Mouse (Mus musculus) kidney, embryonic 16.5 days (tissue): ENCODE measurements around the gene Osm. TPM values are rescaled to one million over a fixed set of nuclear protein-coding genes. Genes with fewer than 3 reads are reported as not detected.

ENCODE experiments used
- ATAC-seq: fragments of 200-750 bp; cut with Nextera tagmentation; 2 replicates; pipeline ENCODE4 v1.8.0; 2017; ENCODE audit warnings: moderate TSS enrichment; ENCODE audit not compliant: low FRiP score, low TSS enrichment
- H3K27ac ChIP-seq: fragments of 300-500 bp; sonication (generic); 2 replicates; pipeline ENCODE4 v1.5.1; 2014; ENCODE audit warnings: low read length
- H3K27me3 ChIP-seq: fragments of 300-500 bp; sonication (generic); 2 replicates; pipeline ENCODE4 v1.6.1; 2014; ENCODE audit warnings: low read length, control low read depth, mixed read lengths; ENCODE audit not compliant: insufficient read depth
- H3K36me3 ChIP-seq: fragments of 300-500 bp; sonication (generic); 2 replicates; pipeline ENCODE4 v1.6.1; 2014; ENCODE audit warnings: low read length, control low read depth, mixed read lengths; ENCODE audit not compliant: insufficient read depth
- H3K4me1 ChIP-seq: fragments of 300-500 bp; sonication (generic); 2 replicates; pipeline ENCODE4 v1.6.1; 2014; ENCODE audit warnings: low read length, control low read depth, mixed read lengths; ENCODE audit not compliant: insufficient read depth
- H3K4me2 ChIP-seq: fragments of 300-500 bp; sonication (generic); replicated peaks from 2 replicates; pipeline ENCODE4 v1.6.1; 2014; ENCODE audit warnings: low read depth, low read length
- H3K4me3 ChIP-seq: fragments of 300-500 bp; sonication (generic); 2 replicates; pipeline ENCODE4 v1.5.1; 2014; ENCODE audit warnings: mild to moderate bottlenecking, low read length
- H3K9ac ChIP-seq: fragments of 300-500 bp; sonication (generic); replicated peaks from 2 replicates; pipeline ENCODE4 v1.6.1; 2014; ENCODE audit warnings: low read length
- H3K9me3 ChIP-seq: fragments of 300-500 bp; sonication (generic); 2 replicates; pipeline ENCODE4 v1.6.1; 2016; ENCODE audit warnings: low read length, control low read depth
- WGBS: fragments of 180-500 bp; shearing (Covaris S2); extraction: QIAGEN DNeasy Blood & Tissue Kit; methylation state at CpG from one replicate; pipeline ENCODE4 v1.1.7; 2014; 5-methylcytosine and 5-hydroxymethylcytosine counted together
- polyA plus RNA-seq: library from polyadenylated mRNA; unstranded; fragments of >200 nt; fragmentation: Nextera tagmentation; extraction: Ambion mirVana; gene quantifications from 2 replicates; pipeline ENCODE4 v1.2.1, GENCODE M21; 2015

The Osm gene
- polyA plus RNA-seq, 1 experiment from 2014 or later: not detected

DNA sequence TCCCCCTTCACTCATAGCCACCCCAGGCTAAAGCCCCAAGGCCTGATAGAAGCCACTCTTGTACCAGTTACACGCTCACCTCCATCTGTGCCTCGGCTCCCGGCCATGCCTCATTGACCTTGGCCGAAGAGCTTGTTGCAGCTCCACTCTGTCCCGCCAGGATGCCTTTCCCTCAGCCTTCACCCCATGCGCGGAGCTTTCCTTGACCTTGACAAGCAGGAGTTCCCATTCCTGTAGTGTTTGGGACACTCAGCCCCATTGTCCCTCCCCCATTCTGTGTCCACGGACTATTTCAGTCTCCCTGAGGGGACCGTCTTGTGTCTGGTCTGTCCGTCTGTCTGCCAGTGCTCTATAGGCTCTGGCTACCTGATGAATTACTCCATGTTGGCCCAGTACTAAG lies 23.1 kb upstream of the Osm start:
- Histone ChIP-seq H3K9me3 (no peaks in the 10 kb centered on the region), H3K4me1 (no peaks in the 10 kb centered on the region), H3K36me3 (peaks cover 40% of the 10 kb centered on the region), H3K27ac (no peak overlapping the region), H3K27me3 (no peaks in the 10 kb centered on the region), H3K9ac (no peak overlapping the region), H3K4me2 (no peak overlapping the region), H3K4me3 (no peak overlapping the region)
- WGBS: 63% methylated on average over 10 of the region's 10 CpGs
- ATAC-seq: no peak

- H3K36me3 ChIP-seq: peaks cover 34% of the 10 kb centered on the region
- WGBS: 92% methylated on average over 14 of the region's 14 CpGs
These were observed 21.6 kb upstream of the Osm start for GRCm38 (mm10) chr11:4214572-4214971.

GRCm38 (mm10) chr11:4215061-4215460 lies 21.2 kb upstream of the Osm start:
- H3K27me3 ChIP-seq: peaks cover 6% of the 10 kb centered on the region; the same call in 1 of the 2 replicates
- H3K9ac ChIP-seq: no peak overlapping the region
- H3K4me3 ChIP-seq: no peak overlapping the region
- WGBS: 86% methylated on average over 10 of the region's 10 CpGs
- no peak for ATAC-seq
- peaks cover 12% of the 10 kb centered on the region for H3K4me1 ChIP-seq
- peaks cover 31% of the 10 kb centered on the region for H3K36me3 ChIP-seq
- no peaks in the 10 kb centered on the region for H3K9me3 ChIP-seq
- no peak overlapping the region for H3K27ac ChIP-seq
- no peak overlapping the region for H3K4me2 ChIP-seq

More at GRCm38 (mm10) chr11:4214572-4214971, 21.6 kb upstream of the Osm start:
- no peak for ATAC-seq
- Histone ChIP-seq H3K9me3 (no peaks in the 10 kb centered on the region), H3K4me1 (peaks cover 12% of the 10 kb centered on the region), H3K4me3 (no peak overlapping the region), H3K9ac (no peak overlapping the region), H3K4me2 (no peak overlapping the region), H3K27me3 (peaks cover 6% of the 10 kb centered on the region; the same call in 1 of the 2 replicates), H3K27ac (no peak overlapping the region)

DNA sequence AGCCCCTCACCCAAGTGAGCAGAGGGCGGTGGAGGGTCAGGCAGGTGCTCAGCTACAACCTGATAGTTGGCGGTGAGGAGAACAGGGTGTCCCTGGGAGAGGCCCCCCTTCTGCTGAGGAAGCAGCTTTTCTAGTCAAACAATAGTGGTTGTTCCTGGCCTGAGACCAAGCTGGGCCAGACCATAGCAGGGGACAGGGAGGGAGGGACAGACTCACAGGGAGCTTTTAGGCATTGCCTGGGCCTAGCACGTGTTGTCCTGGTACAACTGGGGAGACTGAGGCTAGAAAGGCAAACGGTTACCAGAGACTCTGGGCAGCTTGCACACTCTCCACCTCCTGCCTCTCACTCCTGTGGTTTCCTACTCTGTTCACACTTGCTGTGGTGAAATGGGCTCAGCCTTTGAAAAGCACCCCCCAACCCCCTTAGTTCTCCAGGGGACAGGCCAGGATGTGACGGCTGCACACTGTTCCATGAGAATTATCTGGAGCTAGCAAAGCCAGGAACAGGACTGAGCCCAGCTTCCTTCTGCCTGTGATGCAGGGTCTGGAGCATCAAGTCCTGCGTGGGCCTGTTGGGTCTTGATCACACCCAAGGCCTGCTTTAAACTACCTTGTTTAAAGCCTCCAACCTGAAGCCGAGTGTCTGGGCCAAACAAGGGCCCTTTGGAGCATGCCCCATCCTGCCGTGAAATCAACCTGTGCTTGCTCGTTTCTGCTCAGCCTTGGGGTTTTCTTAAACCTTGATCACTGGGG lies 19.8 kb upstream of the Osm start:
- no peaks in the 10 kb centered on the region for H3K9me3 ChIP-seq
- peaks cover 6% of the 10 kb centered on the region; the same call in 1 of the 2 replicates for H3K27me3 ChIP-seq
- 82% methylated on average over 9 of the region's 9 CpGs for WGBS
- no peak overlapping the region for H3K4me2 ChIP-seq
- H3K9ac ChIP-seq: no peak overlapping the region
- no peak overlapping the region for H3K4me3 ChIP-seq
- ATAC-seq: no peak
- peaks cover 12% of the 10 kb centered on the region for H3K4me1 ChIP-seq
- peak overlapping the region; percentile 19; the same call in 1 of the 2 replicates for H3K27ac ChIP-seq
- H3K36me3 ChIP-seq: peaks cover 24% of the 10 kb centered on the region

DNA sequence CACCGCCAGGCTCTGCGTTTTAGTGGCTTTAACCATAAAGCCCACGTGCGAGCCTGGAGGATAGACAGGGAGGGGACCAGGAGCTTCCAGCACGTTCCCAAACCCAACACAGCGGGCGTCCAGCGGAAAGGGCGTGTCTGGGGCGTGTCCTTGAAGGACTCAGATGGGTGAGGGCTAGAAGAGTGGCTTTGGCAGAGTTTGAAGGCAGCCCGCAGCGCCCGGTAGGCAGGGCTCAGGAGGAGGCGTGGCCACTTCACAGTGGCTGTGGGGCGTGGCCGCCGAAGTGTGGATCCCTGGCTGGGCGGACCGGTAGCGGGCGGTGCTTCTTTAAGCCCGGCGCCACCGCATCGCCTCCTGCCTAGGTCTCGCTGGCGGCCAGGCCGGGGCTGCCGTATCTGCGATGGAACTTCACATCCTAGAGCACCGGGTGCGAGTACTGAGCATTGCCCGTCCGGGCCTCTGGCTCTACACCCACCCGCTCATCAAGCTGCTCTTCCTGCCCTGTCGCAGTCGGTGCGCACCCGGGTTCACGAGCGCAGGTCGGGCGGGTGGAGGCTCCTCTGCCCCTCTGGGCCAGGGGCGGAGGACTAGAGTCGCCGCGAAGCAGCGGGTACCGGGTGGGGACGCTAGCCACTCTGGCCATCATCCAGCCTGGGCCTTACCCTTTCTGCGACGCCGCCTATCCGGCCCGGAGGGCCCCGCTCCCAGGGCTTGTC lies 18.1 kb upstream of the Osm start, which contains the start of gene Castor1:
Castor1 (plus strand) TSS at position 312 of the 716 bp plus-strand sequence.
- Histone ChIP-seq H3K9me3 (no peaks in the 10 kb centered on the region), H3K4me2 (peak within 1 kb of the TSS; percentile 83), H3K4me1 (peaks cover 12% of the 10 kb centered on the region), H3K27ac (no peak within 1 kb of the TSS), H3K9ac (peak within 1 kb of the TSS; percentile 68), H3K4me3 (peak within 1 kb of the TSS; percentile 48), H3K36me3 (peaks cover 20% of the 10 kb centered on the region), H3K27me3 (peaks cover 6% of the 10 kb centered on the region; the same call in 1 of the 2 replicates)
- WGBS: 2% methylated on average over 56 of the region's 56 CpGs
- ATAC-seq: peak; percentile 89

DNA sequence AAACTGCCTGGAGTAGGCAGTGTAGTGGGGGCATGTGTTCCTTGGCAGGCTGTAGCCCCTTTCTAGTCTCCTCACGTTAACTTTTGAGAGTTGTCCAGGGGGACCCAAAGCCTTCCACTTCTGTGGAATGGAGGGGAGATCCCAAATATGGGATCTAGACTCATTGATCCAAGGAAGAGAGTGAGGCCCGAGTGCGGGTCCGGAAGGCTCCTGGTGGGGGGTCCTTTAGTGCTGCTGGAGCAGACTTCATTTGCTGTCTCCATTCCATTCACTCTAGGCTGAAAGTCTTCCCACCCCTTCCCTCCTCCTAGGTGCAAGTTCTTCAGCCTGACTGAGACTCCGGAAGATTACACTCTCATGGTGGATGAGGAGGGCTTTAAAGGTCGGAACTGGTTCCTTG lies 17.6 kb upstream of the Osm start:
- Histone ChIP-seq H3K4me3 (peak overlapping the region; percentile 48), H3K27ac (no peak overlapping the region), H3K9me3 (no peaks in the 10 kb centered on the region), H3K4me1 (peaks cover 12% of the 10 kb centered on the region), H3K27me3 (peaks cover 6% of the 10 kb centered on the region; the same call in 1 of the 2 replicates), H3K36me3 (peaks cover 19% of the 10 kb centered on the region), H3K9ac (peak overlapping the region; percentile 68), H3K4me2 (peak overlapping the region; percentile 83)
- WGBS: 8% methylated on average over 6 of the region's 6 CpGs
- ATAC-seq: no peak

DNA sequence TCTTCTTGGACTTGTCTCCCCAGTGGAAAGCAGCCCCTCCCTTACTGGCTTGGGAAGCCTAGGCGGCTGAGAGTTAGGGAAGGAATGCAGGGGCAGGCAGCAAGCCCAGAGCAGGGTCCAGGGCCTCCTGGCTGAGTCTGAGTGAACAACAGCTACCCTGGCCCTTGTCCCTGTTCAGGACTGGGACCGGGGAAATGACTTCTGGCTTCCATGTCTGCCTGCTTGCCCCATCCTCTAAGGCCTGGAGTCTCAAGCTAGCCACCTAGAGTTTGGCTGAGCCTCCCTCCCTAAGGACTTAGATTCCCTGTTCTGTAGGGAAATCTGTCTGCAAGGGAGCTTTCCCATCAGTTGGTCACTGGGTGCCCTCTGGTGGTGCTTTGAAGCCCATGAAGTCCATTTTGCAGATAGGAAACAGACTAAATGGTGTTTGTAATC lies 16.9 kb upstream of the Osm start:
- 10% methylated on average over 2 of the region's 2 CpGs for WGBS
- Histone ChIP-seq H3K27me3 (peaks cover 6% of the 10 kb centered on the region; the same call in 1 of the 2 replicates), H3K27ac (no peak overlapping the region), H3K4me3 (no peak overlapping the region), H3K4me2 (peak overlapping the region; percentile 83), H3K9ac (peak overlapping the region; percentile 68), H3K36me3 (peaks cover 15% of the 10 kb centered on the region), H3K4me1 (peaks cover 12% of the 10 kb centered on the region), H3K9me3 (no peaks in the 10 kb centered on the region)
- no peak for ATAC-seq

- no peaks in the 10 kb centered on the region for H3K9me3 ChIP-seq
- H3K36me3 ChIP-seq: peaks cover 11% of the 10 kb centered on the region
- no peak overlapping the region for H3K4me3 ChIP-seq
- no peak for ATAC-seq
- H3K4me1 ChIP-seq: peaks cover 12% of the 10 kb centered on the region
- no peak overlapping the region for H3K27ac ChIP-seq
- no peak overlapping the region for H3K9ac ChIP-seq
- no peak overlapping the region for H3K4me2 ChIP-seq
- peaks cover 6% of the 10 kb centered on the region; the same call in 1 of the 2 replicates for H3K27me3 ChIP-seq
- 63% methylated on average over 9 of the region's 9 CpGs for WGBS
These were observed 16.3 kb upstream of the Osm start for GRCm38 (mm10) chr11:4219908-4220307.

- H3K4me1 ChIP-seq: peaks cover 12% of the 10 kb centered on the region
- no peak for ATAC-seq
- WGBS: 53% methylated on average over 28 of the region's 28 CpGs
- H3K4me3 ChIP-seq: no peak overlapping the region
- H3K36me3 ChIP-seq: peaks cover 3% of the 10 kb centered on the region; the same call in 1 of the 2 replicates
- H3K9me3 ChIP-seq: no peaks in the 10 kb centered on the region
- H3K9ac ChIP-seq: no peak overlapping the region
- H3K4me2 ChIP-seq: no peak overlapping the region
- no peak overlapping the region for H3K27ac ChIP-seq
- H3K27me3 ChIP-seq: peaks cover 6% of the 10 kb centered on the region; the same call in 1 of the 2 replicates
These were observed 15.5 kb upstream of the Osm start for GRCm38 (mm10) chr11:4220443-4221400.
